Mouse (Mus musculus): ENCODE data around the gene Smad3.

Smad3 gene

GRCm38 (mm10) chr9:63641983-63642646 is 115.7 kb downstream of the Smad3 start:
- DNase-seq (ENCODE audit: low read depth, low spot score): no peak

DNA sequence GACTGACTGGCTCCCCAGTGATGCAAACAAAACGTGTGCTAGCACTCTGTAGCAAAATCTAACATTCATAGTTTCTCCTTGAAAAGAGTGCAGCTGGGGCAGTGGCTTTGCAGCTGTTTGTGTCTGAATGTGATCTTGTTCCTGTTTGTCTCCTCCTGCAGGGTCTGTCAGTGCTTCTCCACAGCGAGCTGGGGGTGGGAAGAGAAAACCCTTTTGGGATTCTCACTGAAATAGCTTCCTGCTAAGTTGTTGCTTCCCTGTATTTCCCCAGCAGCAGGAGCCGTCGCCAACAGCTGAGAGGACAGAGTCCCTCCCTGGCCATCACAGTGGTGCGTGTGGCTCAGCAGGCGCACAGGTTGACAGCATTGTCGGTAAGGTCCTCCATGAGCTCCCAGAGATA is 121.7 kb downstream of the Smad3 start:
- no peak for DNase-seq (ENCODE audit: low read depth, low spot score)

GRCm38 (mm10) chr9:63633334-63633733 is 124.5 kb downstream of the Smad3 start:
- DNase-seq (ENCODE audit: low read depth, low spot score): no peak

DNA sequence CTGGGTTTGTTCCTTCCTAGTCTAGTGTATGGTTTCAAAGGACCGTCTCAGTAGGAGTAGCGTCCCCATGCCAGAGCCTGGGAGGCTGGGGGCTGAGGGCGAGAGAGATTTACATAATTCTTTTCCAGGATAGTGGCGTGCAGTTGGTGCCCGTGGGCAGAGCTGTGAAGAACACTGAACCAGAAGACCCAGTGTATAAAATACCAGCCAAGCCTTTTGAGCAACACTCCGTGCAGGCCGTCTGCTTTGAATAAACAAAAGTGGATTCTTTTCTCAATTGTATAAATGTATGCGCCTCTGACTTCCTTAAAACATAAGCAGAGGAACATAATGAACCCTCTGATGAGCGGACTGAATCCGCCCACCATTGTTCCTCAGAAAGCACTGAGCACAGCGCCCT is 124.9 kb downstream of the Smad3 start:
- no peak for DNase-seq (ENCODE audit: low read depth, low spot score)

- no peak for DNase-seq (ENCODE audit: low read depth, low spot score)
These were observed 125.7 kb downstream of the Smad3 start for GRCm38 (mm10) chr9:63632045-63632444.

- no peak for DNase-seq (ENCODE audit: low read depth, low spot score)
These were observed 132.6 kb downstream of the Smad3 start for GRCm38 (mm10) chr9:63625090-63625756.

GRCm38 (mm10) chr9:63623895-63624569 is 133.8 kb downstream of the Smad3 start:
- DNase-seq (ENCODE audit: low read depth, low spot score): no peak

GRCm38 (mm10) chr9:63617967-63618366 is 139.8 kb downstream of the Smad3 start:
- DNase-seq (ENCODE audit: low read depth, low spot score): no peak

DNA sequence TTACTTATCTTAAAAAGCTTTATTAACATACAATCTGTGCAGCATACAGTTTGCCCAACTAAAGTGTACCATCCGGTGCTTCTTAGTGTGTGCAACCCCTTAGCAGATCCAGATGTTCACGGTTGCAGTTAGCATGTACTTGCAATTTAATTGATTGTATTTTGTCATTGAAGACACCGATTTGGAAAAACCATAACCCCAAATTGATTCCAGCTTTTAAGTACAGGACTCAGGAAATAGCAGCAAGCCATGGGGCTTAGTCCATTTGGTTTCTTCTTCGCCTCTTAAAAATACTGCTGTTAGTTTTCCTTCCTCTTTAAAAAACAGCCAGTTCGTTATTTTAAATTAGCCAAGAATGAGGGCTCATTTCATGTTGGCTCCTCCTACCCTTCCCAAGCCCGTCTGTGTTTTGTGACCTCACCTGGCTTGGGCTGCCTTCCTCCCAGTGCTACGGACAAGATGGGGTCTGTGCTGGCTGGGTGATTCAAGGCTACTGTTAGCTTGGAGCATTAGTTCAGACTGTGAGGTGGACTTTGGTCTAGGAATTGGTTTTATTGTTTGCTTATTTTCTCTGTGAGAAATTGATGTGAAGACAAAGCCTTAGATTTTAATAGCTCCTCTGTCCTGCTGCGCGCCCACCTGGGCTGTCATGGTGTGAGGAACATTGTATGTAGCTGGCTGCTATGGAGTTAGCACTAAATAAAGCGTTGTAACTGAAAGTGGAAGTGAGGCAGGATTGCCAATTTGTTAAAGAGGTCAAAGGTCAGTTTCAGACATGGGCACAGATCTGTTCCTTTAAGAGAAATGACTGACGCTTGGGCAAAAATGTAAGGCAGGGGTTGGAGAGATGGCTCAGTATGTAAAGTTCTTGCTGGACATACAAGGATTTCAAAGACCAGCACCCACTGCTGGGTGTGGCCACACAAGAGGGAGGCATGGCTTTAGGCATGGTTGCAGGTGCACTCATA is 143.5 kb downstream of the Smad3 start:
- no peak for DNase-seq (ENCODE audit: low read depth, low spot score)

DNA sequence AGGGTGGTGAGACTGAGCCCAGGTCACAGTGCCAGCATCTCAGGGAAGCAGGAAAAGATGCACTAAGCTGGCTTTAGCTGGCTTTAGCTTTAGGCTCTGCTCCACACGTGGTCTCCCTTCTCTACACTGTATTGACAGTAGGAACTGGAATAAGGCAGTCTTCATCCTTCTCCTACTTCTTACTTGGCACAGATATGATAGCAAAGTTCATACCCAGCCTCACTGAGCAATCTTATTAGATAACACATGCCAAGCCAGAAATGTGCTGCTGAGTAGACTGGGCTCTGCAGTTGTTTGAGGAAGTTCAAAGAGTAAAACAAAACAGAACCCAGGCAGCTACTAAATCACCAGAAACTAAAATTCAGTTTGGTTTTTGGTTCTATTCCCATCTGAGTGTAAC is 144.2 kb downstream of the Smad3 start:
- no peak for DNase-seq (ENCODE audit: low read depth, low spot score)

- DNase-seq (ENCODE audit: low read depth, low spot score): no peak
These were observed 145.0 kb downstream of the Smad3 start for GRCm38 (mm10) chr9:63612565-63613515.

DNA sequence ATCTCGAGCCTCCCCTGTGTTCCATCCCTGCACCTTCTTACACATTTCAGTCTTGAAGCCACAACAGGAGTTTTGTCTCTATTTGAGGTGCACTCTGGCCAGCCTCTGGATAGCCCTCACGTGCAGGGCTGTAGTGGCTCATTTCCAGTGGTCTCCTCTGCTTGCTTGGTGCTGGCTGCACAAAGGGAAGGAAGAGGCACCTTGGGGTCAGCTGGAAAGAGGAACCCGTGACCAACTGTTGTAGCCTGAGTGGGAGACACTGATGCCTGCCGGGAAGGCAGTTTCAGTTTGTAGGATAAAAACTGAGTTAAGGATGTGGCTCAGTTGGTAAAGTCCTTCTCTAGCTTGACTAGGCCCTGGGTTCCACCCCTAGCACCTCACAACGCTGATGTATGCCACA is 145.8 kb downstream of the Smad3 start:
- no peak for DNase-seq (ENCODE audit: low read depth, low spot score)

GRCm38 (mm10) chr9:63610841-63611366 is 146.9 kb downstream of the Smad3 start:
- DNase-seq (ENCODE audit: low read depth, low spot score): no peak

- DNase-seq (ENCODE audit: low read depth, low spot score): no peak
These were observed 147.6 kb downstream of the Smad3 start for GRCm38 (mm10) chr9:63610231-63610630.

GRCm38 (mm10) chr9:63609776-63610175 is 148.0 kb downstream of the Smad3 start:
- DNase-seq (ENCODE audit: low read depth, low spot score): no peak

GRCm38 (mm10) chr9:63609246-63609645 is 148.5 kb downstream of the Smad3 start:
- no peak for DNase-seq (ENCODE audit: low read depth, low spot score)

DNA sequence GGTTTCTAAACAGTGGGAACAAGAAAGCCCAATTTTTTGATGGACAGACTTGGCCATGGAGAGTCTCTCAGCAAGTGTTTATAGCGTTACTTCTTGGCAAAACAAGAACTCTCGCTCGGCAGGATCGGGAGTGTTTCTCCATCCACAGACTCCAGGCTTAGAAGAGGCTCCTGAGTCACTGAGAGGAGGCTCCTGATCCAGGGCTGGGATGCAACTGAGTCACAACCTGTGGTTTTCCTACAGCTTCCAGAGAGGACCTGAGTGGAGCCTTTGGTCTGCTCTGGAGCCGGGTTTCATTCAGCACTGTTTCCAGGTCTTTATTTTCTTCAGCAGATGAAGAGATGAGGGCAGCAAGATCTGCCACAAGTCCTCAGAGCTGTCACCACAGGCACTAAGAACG is 149.8 kb downstream of the Smad3 start:
- DNase-seq (ENCODE audit: low read depth, low spot score): no peak

DNA sequence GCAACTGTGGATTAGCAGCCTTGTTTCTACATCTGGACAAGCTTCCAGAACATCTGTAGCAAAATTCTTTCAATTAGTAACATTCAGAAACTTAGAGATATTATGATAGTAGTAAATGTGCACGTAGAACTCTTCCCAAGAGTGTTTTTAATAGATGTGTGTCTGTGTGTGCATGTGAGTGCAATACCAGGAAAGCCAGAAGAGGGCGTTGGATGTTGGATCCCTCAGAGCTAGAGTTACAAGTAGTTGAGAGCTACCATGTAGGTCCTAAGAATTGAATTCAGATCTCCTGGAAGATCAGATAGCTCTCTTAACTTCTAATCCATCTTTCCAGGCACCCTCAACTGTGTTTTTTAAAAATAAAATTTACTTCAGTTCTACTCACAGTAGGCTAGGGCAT is 151.2 kb downstream of the Smad3 start:
- DNase-seq (ENCODE audit: low read depth, low spot score): no peak

DNA sequence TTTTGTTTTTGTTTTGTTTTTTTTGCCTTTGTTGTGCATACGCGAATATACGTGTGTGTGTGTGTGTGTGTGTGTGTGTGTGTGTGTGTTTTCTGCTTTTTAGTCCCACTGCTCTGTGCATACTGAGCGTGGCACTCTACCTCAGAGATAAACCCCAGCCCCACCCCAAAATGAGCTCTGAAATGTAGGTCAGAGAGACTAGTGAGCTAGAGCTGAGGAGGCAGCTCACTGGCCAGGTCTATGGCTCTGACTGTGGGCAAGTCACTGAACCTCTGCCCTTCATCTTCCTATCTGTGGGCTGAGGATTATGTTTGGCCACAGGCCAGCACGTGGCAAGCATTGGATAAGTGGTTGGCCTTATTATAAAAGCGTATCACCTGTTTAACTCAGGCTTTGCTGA is 153.9 kb downstream of the Smad3 start:
- no peak for DNase-seq (ENCODE audit: low read depth, low spot score)

Measured in WW6 (cell line).